Mouse (Mus musculus): Measurements from ENCODE around the gene Prkacb. TPM values are rescaled to one million over a fixed set of nuclear protein-coding genes. Genes with fewer than 3 reads are reported as not detected.
A peak's percentile ranks its signal among the peaks of the same experiment; 100 is the strongest.

Prkacb gene
- total and polyA plus RNA-seq, 3 experiments, result 16.5 to 55.6 (median 31.8) TPM

- peaks cover 0 to 9% of the 10 kb centered on the region in 2 experiments; a peak in 3 of 4 replicates for H3K4me1 ChIP-seq (ENCODE audit: control insufficient read depth in 1 of 2, insufficient read depth in 2 of 2, low read length in 2 of 2)
- H3K9ac ChIP-seq (ENCODE audit: control insufficient read depth, low read depth, low read length, poor library complexity, severe bottlenecking), result no peak overlapping the region
- no peak overlapping the region for H3K27ac ChIP-seq (ENCODE audit: control insufficient read depth, low read depth, low read length)
- H3K9me3 ChIP-seq (replicated peaks; ENCODE audit: insufficient read depth, low read length), result no peaks in the 10 kb centered on the region
- TF ChIP-seq TAL1 (IDR thresholded peaks at IDR 0.05; ENCODE audit: low read length) (no peak), ZNF384 (IDR thresholded peaks at IDR 0.05; ENCODE audit: low read depth, low read length) (no peak), MAFK (IDR thresholded peaks at IDR 0.05; ENCODE audit: borderline replicate concordance, low read depth, low read length) (no peak), MAX (IDR thresholded peaks at IDR 0.05; ENCODE audit: low read length) (no peak), SIN3A (IDR thresholded peaks at IDR 0.05; ENCODE audit: low read length) (no peak), KAT2A (conservative IDR thresholded peaks at IDR 0.05; ENCODE audit: low read depth, low read length) (no peak), UBTF (IDR thresholded peaks at IDR 0.05; ENCODE audit: borderline replicate concordance, insufficient read depth, low read depth, low read length) (no peak), POLR2AphosphoS2 (IDR thresholded peaks at IDR 0.05; ENCODE audit: low read length) (no peak), CTCF (IDR thresholded peaks at IDR 0.05 in 2 of 3, conservative IDR thresholded peaks at IDR 0.05 in 1 of 3; ENCODE audit: control insufficient read depth in 1 of 3, insufficient read depth in 1 of 3, low read depth in 2 of 3, low read length in 3 of 3, poor library complexity in 1 of 3, severe bottlenecking in 1 of 3) (no peak), MAZ (IDR thresholded peaks at IDR 0.05; ENCODE audit: low read depth, low read length) (no peak), MEF2A (IDR thresholded peaks at IDR 0.05; ENCODE audit: extremely low read depth, insufficient replicate concordance, low read depth, low read length, poor library complexity, severe bottlenecking) (no peak), ZMIZ1 (IDR thresholded peaks at IDR 0.05; ENCODE audit: low read depth, low read length) (no peak), USF1 (IDR thresholded peaks at IDR 0.05; ENCODE audit: low read depth, low read length) (no peak), JUND (IDR thresholded peaks at IDR 0.05; ENCODE audit: low read depth, low read length) (no peak), ETS1 (IDR thresholded peaks at IDR 0.05; ENCODE audit: low read depth, low read length) (no peak), EP300 (IDR thresholded peaks at IDR 0.05; ENCODE audit: low read depth in 1 of 2, low read length in 2 of 2) (no peak), NELFE (IDR thresholded peaks at IDR 0.05; ENCODE audit: low read depth, low read length) (no peak)
- H3K79me2 ChIP-seq (ENCODE audit: control insufficient read depth, insufficient read depth, low read length, poor library complexity), result no peaks in the 10 kb centered on the region
- H3K27me3 ChIP-seq (ENCODE audit: control insufficient read depth in 1 of 2, insufficient read depth in 2 of 2, low read length in 2 of 2), result no peaks in the 10 kb centered on the region; a peak in 1 of 4 replicates
- H3K4me3 ChIP-seq (ENCODE audit: control insufficient read depth in 1 of 2, insufficient read depth in 1 of 2, low read depth in 2 of 2, low read length in 2 of 2), result no peak overlapping the region
- H3K36me3 ChIP-seq (ENCODE audit: control insufficient read depth in 1 of 2, insufficient read depth in 2 of 2, low read length in 2 of 2), result peaks cover 0 to 4% of the 10 kb centered on the region in 2 experiments; a peak in 1 of 4 replicates
- DNase-seq (ENCODE audit: low read depth, low spot score), result no peak
These were observed 108.7 kb downstream of the Prkacb start for GRCm38 (mm10) chr3:146704099-146704498.

- peak; percentile 47 for DNase-seq (ENCODE audit: low read depth, low spot score)
- peaks cover 0 to 5% of the 10 kb centered on the region in 2 experiments; a peak in 1 of 4 replicates for H3K36me3 ChIP-seq (ENCODE audit: control insufficient read depth in 1 of 2, insufficient read depth in 2 of 2, low read length in 2 of 2)
- H3K27me3 ChIP-seq (ENCODE audit: control insufficient read depth in 1 of 2, insufficient read depth in 2 of 2, low read length in 2 of 2), result no peaks in the 10 kb centered on the region; a peak in 1 of 4 replicates
- peaks cover 0 to 9% of the 10 kb centered on the region in 2 experiments; a peak in 3 of 4 replicates for H3K4me1 ChIP-seq (ENCODE audit: control insufficient read depth in 1 of 2, insufficient read depth in 2 of 2, low read length in 2 of 2)
- TF ChIP-seq USF2 (IDR thresholded peaks at IDR 0.05; ENCODE audit: borderline replicate concordance in 1 of 2, insufficient read depth in 1 of 2, low read depth in 1 of 2, low read length in 2 of 2) (no peak), EP300 (IDR thresholded peaks at IDR 0.05; ENCODE audit: low read depth in 1 of 2, low read length in 2 of 2) (peak in 1 of 2 experiments; percentile 13; a peak in 1 of 4 replicates), BHLHE40 (IDR thresholded peaks at IDR 0.05; ENCODE audit: borderline replicate concordance, low read depth, low read length) (peak; percentile 86), MYC (IDR thresholded peaks at IDR 0.05; ENCODE audit: low read depth, low read length) (no peak), TAL1 (IDR thresholded peaks at IDR 0.05; ENCODE audit: low read length) (no peak), TCF12 (IDR thresholded peaks at IDR 0.05; ENCODE audit: low read depth, low read length) (peak; percentile 36; the same call in 1 of the 2 replicates), GATA1 (IDR thresholded peaks at IDR 0.05; ENCODE audit: low read depth, low read length) (peak; percentile 25), MAZ (IDR thresholded peaks at IDR 0.05; ENCODE audit: low read depth, low read length) (no peak), POLR2AphosphoS2 (IDR thresholded peaks at IDR 0.05; ENCODE audit: low read length) (no peak), MEF2A (IDR thresholded peaks at IDR 0.05; ENCODE audit: extremely low read depth, insufficient replicate concordance, low read depth, low read length, poor library complexity, severe bottlenecking) (no peak), JUND (IDR thresholded peaks at IDR 0.05; ENCODE audit: low read depth, low read length) (no peak), SIN3A (IDR thresholded peaks at IDR 0.05; ENCODE audit: low read length) (no peak), ETS1 (IDR thresholded peaks at IDR 0.05; ENCODE audit: low read depth, low read length) (no peak)
- H3K79me2 ChIP-seq (ENCODE audit: control insufficient read depth, insufficient read depth, low read length, poor library complexity), result no peaks in the 10 kb centered on the region
- H3K9me3 ChIP-seq (replicated peaks; ENCODE audit: insufficient read depth, low read length), result no peaks in the 10 kb centered on the region
- peak overlapping the region; percentile 36 to 49 for H3K4me3 ChIP-seq (ENCODE audit: control insufficient read depth in 1 of 2, insufficient read depth in 1 of 2, low read depth in 2 of 2, low read length in 2 of 2)
- no peak overlapping the region for H3K27ac ChIP-seq (ENCODE audit: control insufficient read depth, low read depth, low read length)
- peak overlapping the region; percentile 32; the same call in 1 of the 2 replicates for H3K9ac ChIP-seq (ENCODE audit: control insufficient read depth, low read depth, low read length, poor library complexity, severe bottlenecking)
These were observed 112.7 kb downstream of the Prkacb start for GRCm38 (mm10) chr3:146700051-146700450.
